ENCODE assay signal across 29 mouse cellular contexts in the genomic region with DNA sequence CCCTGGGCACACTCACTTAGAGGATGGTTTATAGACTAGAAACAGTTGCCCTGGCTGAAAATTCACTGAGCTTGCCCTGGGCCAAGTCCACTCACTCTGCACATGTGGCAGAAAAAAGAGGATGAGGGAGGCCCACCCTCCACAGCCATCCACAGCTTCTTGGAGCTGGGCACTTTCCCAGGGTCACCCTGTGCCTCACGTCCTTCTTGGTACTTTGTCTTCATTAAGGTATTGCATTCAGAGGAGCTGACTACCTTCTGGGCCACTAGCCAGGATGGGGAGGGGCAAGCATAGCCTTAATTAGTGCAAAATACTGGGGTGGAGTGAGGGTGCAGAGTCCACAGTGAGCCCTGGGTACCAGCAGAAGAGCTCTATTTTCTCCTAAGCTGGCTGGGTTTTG. TPM values are rescaled to one million over a fixed set of nuclear protein-coding genes. Genes with fewer than 3 reads are reported as not detected.
DNase-seq lines count a peak whose midpoint lies in the region; ATAC-seq and TF ChIP-seq lines count a peak whose summit lies in the region.
"Had no signal": no experiment of that assay in that cellular context is flagged by ENCODE, and none has a peak within 500 bp of the region (broad histone marks: within the 10 kb centered on the region; RNA-seq: fewer than 3 reads in every experiment).

No protein-coding gene starts in this region.

- H3K36me3 ChIP-seq in liver, postnatal 0 days (replicated peaks; ENCODE audit: insufficient read depth, low read length): peaks cover 5% of the 10 kb centered on the region; the same call in 1 of the 2 replicates
- no peaks in the 10 kb centered on the region for H3K36me3 ChIP-seq in liver, embryonic 11.5 days (ENCODE audit: control insufficient read depth, insufficient read depth, low read length)
- no peaks in the 10 kb centered on the region for H3K36me3 ChIP-seq in intestine, embryonic 16.5 days (ENCODE audit: control insufficient read depth, insufficient read depth, low read length)
- H3K36me3 ChIP-seq: forebrain, embryonic 12.5 days; liver, embryonic 13.5 days; stomach, embryonic 15.5 days had no signal

- WGBS in liver, postnatal 0 days (ENCODE audit: insufficient replicate concordance): 57% methylated on average over 1 of the region's 1 CpGs
- WGBS in liver, embryonic 11.5 days: 54% methylated on average over 1 of the region's 1 CpGs
- 43% methylated on average over 1 of the region's 1 CpGs for WGBS in intestine, embryonic 16.5 days

- H3K4me2 ChIP-seq in liver, postnatal 0 days (ENCODE audit: low read depth, low read length): no peak overlapping the region
- no peak overlapping the region for H3K4me2 ChIP-seq in liver, embryonic 11.5 days
- H3K4me2 ChIP-seq in intestine, embryonic 16.5 days (ENCODE audit: low read depth, low read length): peak overlapping the region; percentile 57
- H3K4me2 ChIP-seq: forebrain, embryonic 12.5 days; heart, embryonic 12.5 days; liver, embryonic 13.5 days; stomach, embryonic 15.5 days had no signal

- no peak overlapping the region for H3K4me3 ChIP-seq in liver, postnatal 0 days (ENCODE audit: low read depth, low read length)
- H3K4me3 ChIP-seq in liver, embryonic 11.5 days (ENCODE audit: low read depth, low read length): no peak overlapping the region
- H3K4me3 ChIP-seq in intestine, embryonic 16.5 days (ENCODE audit: low read length): peak overlapping the region; percentile 46
- H3K4me3 ChIP-seq: forebrain, embryonic 12.5 days; gastrocnemius, adult 2 months; heart, embryonic 12.5 days; liver, embryonic 13.5 days; stomach, embryonic 15.5 days had no signal

- 0 out of 2 replicates have a peak, but pooled peaks have one; percentile 12 for ATAC-seq in liver, postnatal 0 days
- ATAC-seq in liver, embryonic 11.5 days (replicated peaks; ENCODE audit: low FRiP score): no peak
- ATAC-seq in intestine, embryonic 16.5 days: peak; percentile 12
- no peak for ATAC-seq in megakaryocyte, adult 5-6 weeks (ENCODE audit: poor library complexity, severe bottlenecking)
- ATAC-seq: hindbrain, postnatal 0 days had no signal

- no peak overlapping the region for H3K9ac ChIP-seq in liver, postnatal 0 days (replicated peaks)
- no peak overlapping the region for H3K9ac ChIP-seq in liver, embryonic 11.5 days (ENCODE audit: low read depth, low read length)
- 0 out of 2 replicates have a peak overlapping the region, but pooled peaks have one; percentile 12 for H3K9ac ChIP-seq in intestine, embryonic 16.5 days (ENCODE audit: low read depth, low read length)
- H3K9ac ChIP-seq: forebrain, embryonic 12.5 days; heart, embryonic 12.5 days; liver, embryonic 13.5 days; stomach, embryonic 15.5 days had no signal

- H3K9me3 ChIP-seq in liver, postnatal 0 days (ENCODE audit: low read length): no peaks in the 10 kb centered on the region
- H3K9me3 ChIP-seq in liver, embryonic 11.5 days (ENCODE audit: control insufficient read depth, low read length): no peaks in the 10 kb centered on the region
- H3K9me3 ChIP-seq in intestine, embryonic 16.5 days (ENCODE audit: control insufficient read depth, low read length): no peaks in the 10 kb centered on the region
- H3K9me3 ChIP-seq: forebrain, embryonic 12.5 days; heart, embryonic 12.5 days; liver, embryonic 13.5 days; stomach, embryonic 15.5 days had no signal

- H3K27ac ChIP-seq in liver, postnatal 0 days (ENCODE audit: low read depth): no peak overlapping the region
- no peak overlapping the region for H3K27ac ChIP-seq in liver, embryonic 11.5 days (ENCODE audit: low read depth, low read length)
- H3K27ac ChIP-seq in intestine, embryonic 16.5 days (ENCODE audit: low read length): no peak overlapping the region
- H3K27ac ChIP-seq: forebrain, embryonic 12.5 days; gastrocnemius, adult 2 months; hindbrain, postnatal 0 days; liver, embryonic 13.5 days had no signal

- peaks cover 7% of the 10 kb centered on the region for H3K4me1 ChIP-seq in liver, postnatal 0 days (ENCODE audit: insufficient read depth)
- H3K4me1 ChIP-seq in liver, embryonic 11.5 days (replicated peaks; ENCODE audit: control insufficient read depth, insufficient read depth, low read length): no peaks in the 10 kb centered on the region
- H3K4me1 ChIP-seq in intestine, embryonic 16.5 days (ENCODE audit: control insufficient read depth, insufficient read depth, low read length): peaks cover 14% of the 10 kb centered on the region
- H3K4me1 ChIP-seq: forebrain, embryonic 12.5 days; stomach, embryonic 15.5 days had no signal

- DNase-seq in liver, postnatal 0 days: no peak
- DNase-seq in liver, embryonic 11.5 days (ENCODE audit: low spot score): no peak
- DNase-seq in kidney, adult 9 months: peak; percentile 91
- peak; percentile 91 to 93 for DNase-seq in kidney, postnatal 36 days
- no peak for DNase-seq in right cerebral cortex, adult 2 months (ENCODE audit: low spot score in 2 of 2)
- DNase-seq in cerebellum, adult 11 months: no peak
- DNase-seq: adrenal gland, postnatal 36 days; cerebellum, adult 2 months; gastrocnemius, adult 2 months; liver, embryonic 13.5 days; right cerebral cortex, postnatal 25 days; thymus, adult 2 months had no signal

- H3K27me3 ChIP-seq in liver, postnatal 0 days (ENCODE audit: insufficient read depth, low read length): no peaks in the 10 kb centered on the region
- no peaks in the 10 kb centered on the region for H3K27me3 ChIP-seq in liver, embryonic 11.5 days (replicated peaks; ENCODE audit: control insufficient read depth, insufficient read depth, low read length)
- H3K27me3 ChIP-seq in intestine, embryonic 16.5 days (replicated peaks; ENCODE audit: control insufficient read depth, insufficient read depth, low read length): no peaks in the 10 kb centered on the region
- H3K27me3 ChIP-seq: forebrain, embryonic 12.5 days; heart, embryonic 12.5 days; liver, embryonic 13.5 days; stomach, embryonic 15.5 days had no signal

- TF ChIP-seq EP300 in liver, postnatal 0 days (IDR thresholded peaks at IDR 0.05; ENCODE audit: low read depth): no peak

- TF ChIP-seq CTCF in liver, postnatal 0 days (IDR thresholded peaks at IDR 0.05; ENCODE audit: low read depth): no peak

RNA-seq across cellular contexts. Expression of a gene that starts 2.4 kb away (rescaled TPM):
- not detected in 2 replicates for polyA plus RNA-seq in liver, postnatal 0 days (2015; fragmentation: Nextera tagmentation; extraction: Ambion mirVana)
- not detected in 2 replicates for polyA plus RNA-seq in liver, embryonic 11.5 days (2014; fragmentation: Nextera tagmentation; extraction: Ambion mirVana)
- 902 and 1,035 TPM in 2 replicates for polyA plus RNA-seq in intestine, embryonic 16.5 days (2015; fragmentation: Nextera tagmentation; extraction: Ambion mirVana)
- not detected in 2 replicates for total RNA-seq in megakaryocyte, adult 5-6 weeks (2015)
- not detected in 2 replicates for total RNA-seq in megakaryocyte, adult 5-6 weeks (2017)
- total RNA-seq: adrenal gland, postnatal 36 days; gastrocnemius, adult 2 months; granulocyte monocyte progenitor cell, adult 5-6 weeks; heart, postnatal 25 days; hindbrain, postnatal 0 days; left cerebral cortex, adult 18-20 months; megakaryocyte-erythroid progenitor cell, adult 5-6 weeks; midbrain, postnatal 0 days; neutrophil, adult 5-6 weeks had no signal
- polyA plus RNA-seq: C2C12; cerebellum, adult 2 months; cortical plate, adult 2 months; embryonic facial prominence, embryonic 11.5 days; forebrain, embryonic 12.5 days; heart, embryonic 12.5 days; hindbrain, postnatal 0 days; limb, embryonic 11.5 days; liver, embryonic 13.5 days; lung, embryonic 16.5 days; midbrain, postnatal 0 days had no signal

RNA-seq across cellular contexts. Expression of a gene that starts 6.7 kb away (rescaled TPM):
- polyA plus RNA-seq in liver, postnatal 0 days (2015; fragmentation: Nextera tagmentation; extraction: Ambion mirVana): 75.8 and 88.9 TPM in 2 replicates
- 12.7 and 13.5 TPM in 2 replicates for polyA plus RNA-seq in liver, embryonic 11.5 days (2014; fragmentation: Nextera tagmentation; extraction: Ambion mirVana)
- 68.2 and 70.7 TPM in 2 replicates for polyA plus RNA-seq in intestine, embryonic 16.5 days (2015; fragmentation: Nextera tagmentation; extraction: Ambion mirVana)
- 13.0 and 15.8 TPM in 2 replicates for total RNA-seq in megakaryocyte, adult 5-6 weeks (2015)
- 12.1 and 16.0 TPM in 2 replicates for total RNA-seq in megakaryocyte, adult 5-6 weeks (2017)

RNA-seq across cellular contexts. Expression of a gene that starts 13.2 kb away (rescaled TPM):
- 0.29 and 0.47 TPM in 2 replicates for polyA plus RNA-seq in liver, postnatal 0 days (2015; fragmentation: Nextera tagmentation; extraction: Ambion mirVana)
- 0.19 and 0.52 TPM in 2 replicates for polyA plus RNA-seq in liver, embryonic 11.5 days (2014; fragmentation: Nextera tagmentation; extraction: Ambion mirVana)
- polyA plus RNA-seq in intestine, embryonic 16.5 days (2015; fragmentation: Nextera tagmentation; extraction: Ambion mirVana): 3.0 and 3.1 TPM in 2 replicates
- total RNA-seq in megakaryocyte, adult 5-6 weeks (2015): not detected in 2 replicates
- total RNA-seq in megakaryocyte, adult 5-6 weeks (2017): not detected in 2 replicates
- total RNA-seq: heart, postnatal 25 days; megakaryocyte-erythroid progenitor cell, adult 5-6 weeks; neutrophil, adult 5-6 weeks had no signal
- polyA plus RNA-seq: C2C12 had no signal

RNA-seq across cellular contexts. Expression of a gene that starts 20.0 kb away (rescaled TPM):
- polyA plus RNA-seq in liver, postnatal 0 days (2015; fragmentation: Nextera tagmentation; extraction: Ambion mirVana): 14.0 and 17.5 TPM in 2 replicates
- 18.2 and 20.7 TPM in 2 replicates for polyA plus RNA-seq in liver, embryonic 11.5 days (2014; fragmentation: Nextera tagmentation; extraction: Ambion mirVana)
- 38.6 and 41.0 TPM in 2 replicates for polyA plus RNA-seq in intestine, embryonic 16.5 days (2015; fragmentation: Nextera tagmentation; extraction: Ambion mirVana)
- total RNA-seq in megakaryocyte, adult 5-6 weeks (2015): 12.9 and 16.9 TPM in 2 replicates
- total RNA-seq in megakaryocyte, adult 5-6 weeks (2017): 8.7 and 11.3 TPM in 2 replicates

RNA-seq across cellular contexts. Expression of a gene that starts 20.7 kb away (rescaled TPM):
- polyA plus RNA-seq in liver, postnatal 0 days (2015; fragmentation: Nextera tagmentation; extraction: Ambion mirVana): 194 and 203 TPM in 2 replicates
- polyA plus RNA-seq in liver, embryonic 11.5 days (2014; fragmentation: Nextera tagmentation; extraction: Ambion mirVana): 119 and 129 TPM in 2 replicates
- 216 and 217 TPM in 2 replicates for polyA plus RNA-seq in intestine, embryonic 16.5 days (2015; fragmentation: Nextera tagmentation; extraction: Ambion mirVana)
- 72.7 and 97.4 TPM in 2 replicates for total RNA-seq in megakaryocyte, adult 5-6 weeks (2015)
- total RNA-seq in megakaryocyte, adult 5-6 weeks (2017): 71.3 and 87.9 TPM in 2 replicates

Comparison
In these comparisons a context has a peak if more than half of its experiments do, and no peak if none do; other contexts are left out.
1. ATAC-seq: peak in liver, postnatal 0 days (single experiment) and intestine, embryonic 16.5 days (single experiment); none in liver, embryonic 11.5 days (single experiment) and megakaryocyte, adult 5-6 weeks (single experiment).
2. DNase-seq: peak in kidney, adult 9 months (single experiment) and kidney, postnatal 36 days (2 of 2); none in liver, postnatal 0 days (single experiment), liver, embryonic 11.5 days (single experiment), right cerebral cortex, adult 2 months (0 of 2) and cerebellum, adult 11 months (single experiment).
3. RNA of a gene that starts 2.4 kb away (polyA plus RNA-seq): 902 to 1,035 TPM in intestine, embryonic 16.5 days; not detected in liver, embryonic 11.5 days and not detected in liver, postnatal 0 days; every median in the first group is over 100 times any median in the second.